Mouse (Mus musculus) hematopoietic stem cell, adult 5-6 weeks (primary cell): ENCODE results near the gene Repin1. TPM values are rescaled to one million over a fixed set of nuclear protein-coding genes. Genes with fewer than 3 reads are reported as not detected.

Source experiments
- ATAC-seq, 2 experiments: fragments of 125-278 bp in 1 of 2; replicated peaks in 1 of 2; 2 replicates each; pipeline ENCODE4 v1.8.0; 2016 to 2017; ENCODE audit warnings: inconsistent platforms in 2 of 2, mild to moderate bottlenecking in 2 of 2, moderate number of reproducible peaks in 2 of 2, low read depth in 1 of 2, moderate TSS enrichment in 1 of 2; ENCODE audit not compliant: low FRiP score in 2 of 2, poor library complexity in 2 of 2, severe bottlenecking in 2 of 2, insufficient read depth in 1 of 2, low TSS enrichment in 1 of 2
- total RNA-seq: library from RNA; stranded (forward); fragments of 172-1452, 232-1000 nt; gene quantifications from 2 replicates; pipeline ENCODE4 v1.2.3, GENCODE M21; 2017

Repin1 gene
- total RNA-seq, 1 experiment from 2014 or later = 30.1 TPM

DNA sequence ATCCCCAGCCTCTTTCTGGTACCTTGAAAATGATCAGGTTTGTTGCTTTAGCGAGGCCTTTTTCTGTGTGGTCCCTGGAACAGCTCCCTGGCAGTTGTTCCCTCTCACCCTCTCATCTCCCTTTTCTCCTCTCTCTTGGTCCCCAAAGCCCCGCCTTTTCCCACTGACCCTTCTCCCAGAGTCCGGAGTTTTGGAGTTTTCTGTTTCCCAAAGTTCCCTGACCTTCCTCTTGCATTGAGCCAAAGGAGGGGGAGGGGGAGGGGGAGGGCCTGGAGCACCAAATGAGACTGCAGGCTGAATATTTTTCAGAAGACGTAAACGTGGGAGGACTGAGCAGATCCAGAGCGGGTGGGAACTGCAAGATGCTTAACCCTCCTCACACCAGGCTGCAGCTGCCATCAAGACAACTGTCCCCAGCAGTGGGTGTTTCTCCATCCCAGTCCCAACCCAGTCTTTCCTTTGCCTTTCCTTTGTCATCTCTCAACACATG, 21.1 kb upstream of the Repin1 start, which contains the start of gene Rarres2:
Rarres2 (minus strand) TSS at position 218 of the 490 bp plus-strand sequence.
- ATAC-seq = no peak

DNA sequence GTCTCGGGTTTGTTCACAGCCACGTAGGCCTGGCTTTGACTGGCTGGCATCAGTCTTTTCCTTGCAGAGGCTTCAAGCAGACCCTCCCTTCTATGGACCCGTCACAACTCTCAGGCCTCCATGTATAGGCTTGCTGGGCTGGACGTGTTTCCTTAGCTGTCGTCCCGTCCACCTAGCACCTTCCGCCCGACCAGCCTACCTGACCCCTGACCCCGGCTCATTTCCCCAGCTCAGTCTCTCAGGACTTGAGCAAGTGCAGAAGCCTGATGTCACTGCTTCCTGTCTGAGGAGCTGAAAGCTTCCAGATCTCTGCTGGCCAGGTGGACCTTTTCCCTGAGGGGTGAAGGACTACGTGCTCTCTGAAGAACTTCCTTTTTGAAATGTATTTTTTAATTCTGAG, 20.4 kb upstream of the Repin1 start:
- ATAC-seq = no peak

DNA sequence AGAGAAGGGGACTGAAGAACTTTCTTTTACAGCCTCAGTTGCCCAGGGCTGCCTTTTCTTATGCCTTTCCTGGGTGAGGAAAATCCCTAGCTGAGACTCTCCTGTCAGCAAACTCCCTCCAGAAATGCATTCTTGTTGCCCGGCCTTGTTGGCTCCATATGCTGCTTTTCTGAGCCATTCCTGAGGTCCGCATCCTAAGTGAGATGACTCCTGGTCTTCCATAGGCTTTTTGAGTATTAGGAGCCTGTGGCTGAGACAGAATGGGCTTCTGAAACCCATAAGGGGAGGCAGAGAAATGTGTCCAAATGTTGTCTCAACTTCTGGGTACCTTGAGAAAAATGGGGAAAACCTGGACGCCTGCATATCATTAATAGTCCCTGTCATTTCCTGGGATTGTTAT, 19.7 kb upstream of the Repin1 start:
- no peak for ATAC-seq

- no peak for ATAC-seq
Observed at GRCm38 (mm10) chr6:48578736-48579135, 14.9 kb upstream of the Repin1 start.

GRCm38 (mm10) chr6:48579215-48579648, 14.5 kb upstream of the Repin1 start:
- ATAC-seq = peak; percentile 67 to 86

GRCm38 (mm10) chr6:48581257-48581656, 12.4 kb upstream of the Repin1 start:
- no peak for ATAC-seq

DNA sequence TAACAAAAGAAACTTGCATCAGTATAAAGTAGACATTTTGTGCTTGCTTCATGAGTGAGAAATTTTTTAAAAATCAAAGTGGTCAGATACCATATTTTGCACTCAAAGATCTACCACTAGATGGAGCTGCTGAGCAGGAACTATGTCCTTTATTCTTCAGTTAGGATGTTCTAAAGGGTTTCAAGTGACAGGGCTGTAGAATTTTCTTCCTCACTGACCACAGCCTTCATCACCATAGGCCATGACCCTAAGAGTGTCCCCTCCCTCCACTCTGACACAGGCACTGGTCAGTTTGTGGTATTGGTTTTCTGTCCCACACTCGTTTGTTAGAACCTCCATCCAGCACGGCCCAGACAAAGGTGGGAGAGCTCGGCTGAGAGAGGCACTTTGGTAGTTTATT, 11.6 kb upstream of the Repin1 start:
- peak; percentile 44 to 46; a peak in 2 of 4 replicates for ATAC-seq

GRCm38 (mm10) chr6:48589194-48589750, 4.4 kb upstream of the Repin1 start, which contains the start of gene Gm45021:
Gene Gm45021, plus strand, starts transcription at chr6:48589610.
- ATAC-seq = peak; percentile 63 to 65

DNA sequence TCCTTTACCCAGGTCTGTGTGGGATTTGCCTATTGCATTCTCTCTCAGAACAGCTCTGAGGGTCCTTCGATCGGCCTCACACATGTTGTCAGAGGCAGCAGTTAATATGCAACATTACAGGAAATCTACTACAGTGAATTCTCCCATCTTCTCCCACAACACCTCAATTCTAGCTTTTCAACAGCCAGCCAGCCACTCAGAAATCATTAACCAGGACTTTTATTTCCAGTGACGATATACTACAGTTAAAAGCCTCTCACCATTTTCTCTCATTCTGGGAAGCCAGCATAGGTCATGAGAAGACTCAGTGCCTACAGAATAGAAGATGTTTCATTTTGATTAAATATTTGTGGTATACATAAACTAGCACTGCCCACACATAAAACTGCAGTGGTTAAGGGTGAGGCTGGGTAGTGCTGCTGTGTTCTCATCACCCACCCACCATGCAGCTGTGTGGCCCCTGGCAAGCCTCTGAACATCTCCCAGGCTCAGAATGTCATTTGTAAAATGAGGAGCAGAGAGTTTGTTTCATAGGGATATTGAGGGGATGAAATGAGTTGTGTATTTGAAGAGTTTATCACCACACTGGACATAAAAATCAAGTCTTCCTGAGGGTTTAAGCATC, 2.4 kb upstream of the Repin1 start:
- ATAC-seq = no peak

DNA sequence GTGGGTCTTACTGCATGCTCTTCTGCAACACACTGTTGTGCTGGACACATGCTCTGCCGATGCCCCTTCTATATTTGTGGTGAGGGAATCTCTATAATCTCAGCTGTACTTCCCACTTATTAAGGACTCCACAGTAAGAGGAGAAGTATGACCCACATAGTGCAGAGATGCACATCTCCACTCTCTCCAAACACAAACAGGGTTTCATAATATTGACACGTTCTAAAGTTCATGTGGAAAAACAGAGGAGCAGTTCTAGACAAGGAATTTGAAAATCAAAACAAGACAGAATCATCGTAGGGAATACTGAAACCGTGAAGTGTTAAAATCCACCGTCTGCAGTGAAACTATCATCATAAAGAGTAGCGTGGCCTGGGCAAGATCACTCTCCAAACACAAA, 1.8 kb upstream of the Repin1 start:
- no peak for ATAC-seq

DNA sequence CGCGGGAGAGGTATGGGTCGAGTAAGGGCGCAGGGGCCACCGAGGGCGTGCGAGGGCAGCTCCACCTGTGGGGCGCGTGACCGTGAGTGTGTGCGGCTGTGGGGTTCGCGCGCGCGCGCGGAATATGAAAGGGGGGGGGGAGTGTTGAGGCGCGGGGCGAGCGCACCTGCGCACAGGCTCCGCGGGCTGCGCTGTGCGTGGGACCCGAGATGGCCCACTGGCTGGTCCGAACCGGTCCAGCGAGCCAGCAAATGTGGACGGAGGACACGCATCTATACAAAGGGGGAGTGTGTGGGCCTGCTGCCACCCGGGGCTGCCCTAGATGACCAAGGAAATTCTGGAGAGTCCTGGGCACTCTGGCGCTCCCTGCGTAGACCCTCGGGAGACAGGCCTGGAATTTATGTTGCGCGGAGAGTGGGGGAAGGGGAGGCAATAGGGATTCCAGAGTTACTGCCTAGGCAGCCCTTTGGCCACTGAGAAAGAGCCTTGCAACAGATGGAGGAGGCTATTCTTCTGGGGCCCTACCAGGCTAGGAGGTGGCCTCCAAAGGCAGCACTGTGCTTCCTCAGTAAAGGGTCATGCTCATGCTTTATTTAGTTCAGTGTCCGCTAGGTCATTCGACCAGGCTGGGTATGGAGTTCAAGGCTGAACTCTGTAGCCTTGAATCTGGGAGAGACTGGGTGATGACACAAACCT, 508 bp downstream of the Repin1 start:
- ATAC-seq = peak in 1 of 2 experiments; percentile 3; a peak in 1 of 4 replicates

- no peak for ATAC-seq
Observed at GRCm38 (mm10) chr6:48595278-48595677, 1.6 kb downstream of the Repin1 start.

DNA sequence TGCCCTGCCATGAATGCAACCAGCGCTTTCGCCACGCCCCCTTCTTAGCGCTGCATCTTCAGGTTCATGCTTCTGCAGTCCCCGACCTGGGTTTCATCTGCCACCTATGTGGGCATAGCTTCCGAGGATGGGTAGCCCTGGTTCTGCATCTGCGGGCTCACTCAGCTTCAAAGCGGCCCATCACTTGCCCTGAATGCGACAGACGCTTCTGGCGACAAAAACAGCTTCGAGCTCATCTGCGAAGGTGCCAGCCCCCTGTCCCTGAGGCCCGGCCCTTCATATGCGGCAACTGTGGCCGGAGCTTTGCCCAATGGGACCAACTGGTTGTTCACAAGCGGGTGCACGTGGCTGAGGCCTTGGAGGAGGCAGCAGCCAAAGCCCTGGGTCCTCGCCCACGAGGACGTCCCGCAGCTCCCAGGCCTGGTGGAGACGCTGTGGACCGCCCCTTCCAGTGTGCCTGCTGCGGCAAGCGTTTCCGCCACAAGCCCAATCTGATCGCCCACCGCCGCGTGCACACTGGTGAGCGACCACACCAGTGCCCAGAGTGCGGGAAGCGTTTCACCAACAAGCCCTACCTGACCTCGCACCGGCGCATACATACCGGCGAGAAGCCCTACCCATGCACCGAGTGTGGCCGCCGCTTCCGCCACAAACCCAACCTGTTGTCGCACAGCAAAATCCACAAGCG, 3.0 kb downstream of the Repin1 start:
- ATAC-seq = no peak

- no peak for ATAC-seq
Observed at GRCm38 (mm10) chr6:48597233-48597625, 3.5 kb downstream of the Repin1 start.

- no peak for ATAC-seq
Observed at GRCm38 (mm10) chr6:48600594-48600993, 6.9 kb downstream of the Repin1 start.

- ATAC-seq = peak; percentile 97 to 100
Observed at GRCm38 (mm10) chr6:48601271-48602079, 7.8 kb downstream of the Repin1 start, which contains the start of gene Zfp775. Gene Zfp775, plus strand, starts transcription at chr6:48602063.
